Mouse (Mus musculus) bone marrow, adult 2 months (tissue): ENCODE results near the gene Zmiz2.

Experiments used
- CTCF ChIP-seq: fragments of 200-500 bp; IDR thresholded peaks from 2 replicates; pipeline ENCODE4 v1.5.1; 2011; ENCODE audit warnings: low read length, control low read depth; ENCODE audit not compliant: control insufficient read depth, insufficient read depth
- POLR2A ChIP-seq: fragments of 200-500 bp; IDR thresholded peaks from 2 replicates; pipeline ENCODE4 v1.6.1; 2011; ENCODE audit warnings: low read depth, mild to moderate bottlenecking, control low read depth, low read length, borderline replicate concordance; ENCODE audit not compliant: control insufficient read depth

DNA sequence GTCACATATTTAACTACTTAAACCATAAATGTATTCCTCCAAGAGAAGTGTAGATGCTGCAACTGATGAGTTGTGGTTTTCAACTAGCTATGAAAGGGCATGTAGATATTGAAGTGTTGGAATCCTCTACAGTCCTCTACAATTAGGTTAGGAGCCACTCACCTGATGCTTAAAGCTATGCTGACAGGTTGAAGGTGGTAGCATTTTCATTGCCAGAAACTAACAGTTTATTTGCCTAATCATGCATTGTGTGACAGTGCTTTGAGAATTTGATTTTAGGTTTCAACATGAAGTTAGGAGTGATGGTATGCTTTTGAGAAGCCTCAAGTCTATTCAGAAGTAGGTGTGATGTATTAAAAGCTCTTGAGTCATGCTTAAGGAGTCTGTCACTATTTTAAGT, 28.6 kb downstream of the Zmiz2 start:
- TF ChIP-seq CTCF (no peak), POLR2A (no peak)
